Mouse (Mus musculus): Measurements from ENCODE around the gene Ptpn6. TPM values are rescaled to one million over a fixed set of nuclear protein-coding genes. Genes with fewer than 3 reads are reported as not detected.

The Ptpn6 gene
- total and polyA plus RNA-seq, 3 experiments: 91.9 to 184 TPM; not detected in 1

- H3K79me2 ChIP-seq (ENCODE audit: control insufficient read depth, insufficient read depth, low read length, poor library complexity): peaks cover 5% of the 10 kb centered on the region; the same call in 1 of the 2 replicates
- TF ChIP-seq POLR2AphosphoS2 (IDR thresholded peaks at IDR 0.05; ENCODE audit: low read length) (peak; percentile 53), CHD1 (IDR thresholded peaks at IDR 0.05; ENCODE audit: low read depth, low read length) (no peak), UBTF (IDR thresholded peaks at IDR 0.05; ENCODE audit: borderline replicate concordance, insufficient read depth, low read depth, low read length) (no peak), CTCF (IDR thresholded peaks at IDR 0.05 in 2 of 3, conservative IDR thresholded peaks at IDR 0.05 in 1 of 3; ENCODE audit: control insufficient read depth in 1 of 3, insufficient read depth in 1 of 3, low read depth in 2 of 3, low read length in 3 of 3, poor library complexity in 1 of 3, severe bottlenecking in 1 of 3) (peak in 2 of 3 experiments; percentile 13 to 36; a peak in 3 of 6 replicates), SMC3 (IDR thresholded peaks at IDR 0.05; ENCODE audit: low read depth, low read length) (0 out of 2 replicates have a peak, but pooled peaks have one; percentile 23), GABPA (IDR thresholded peaks at IDR 0.05; ENCODE audit: low read depth, low read length) (no peak)
- no peaks in the 10 kb centered on the region for H3K27me3 ChIP-seq (ENCODE audit: control insufficient read depth in 1 of 2, insufficient read depth in 2 of 2, low read length in 2 of 2)
- no peak overlapping the region for H3K27ac ChIP-seq (ENCODE audit: control insufficient read depth, low read depth, low read length)
- H3K36me3 ChIP-seq (ENCODE audit: control insufficient read depth in 1 of 2, insufficient read depth in 2 of 2, low read length in 2 of 2): peaks cover 13 to 19% of the 10 kb centered on the region in 2 experiments
- peaks cover 0 to 5% of the 10 kb centered on the region in 2 experiments; a peak in 2 of 4 replicates for H3K4me1 ChIP-seq (ENCODE audit: control insufficient read depth in 1 of 2, insufficient read depth in 2 of 2, low read length in 2 of 2)
- H3K9ac ChIP-seq (ENCODE audit: control insufficient read depth, low read depth, low read length, poor library complexity, severe bottlenecking): no peak overlapping the region
- H3K4me3 ChIP-seq (ENCODE audit: control insufficient read depth in 1 of 2, insufficient read depth in 1 of 2, low read depth in 2 of 2, low read length in 2 of 2): no peak overlapping the region
- no peak for DNase-seq (ENCODE audit: low read depth, low spot score)
- H3K9me3 ChIP-seq (replicated peaks; ENCODE audit: insufficient read depth, low read length): no peaks in the 10 kb centered on the region
Observed at GRCm38 (mm10) chr6:124701338-124701737, 37.2 kb downstream of the Ptpn6 start.

- H3K79me2 ChIP-seq (ENCODE audit: control insufficient read depth, insufficient read depth, low read length, poor library complexity): no peaks in the 10 kb centered on the region
- H3K9ac ChIP-seq (ENCODE audit: control insufficient read depth, low read depth, low read length, poor library complexity, severe bottlenecking): no peak overlapping the region
- peaks cover 0 to 5% of the 10 kb centered on the region in 2 experiments; a peak in 2 of 4 replicates for H3K4me1 ChIP-seq (ENCODE audit: control insufficient read depth in 1 of 2, insufficient read depth in 2 of 2, low read length in 2 of 2)
- no peaks in the 10 kb centered on the region for H3K27me3 ChIP-seq (ENCODE audit: control insufficient read depth in 1 of 2, insufficient read depth in 2 of 2, low read length in 2 of 2)
- H3K9me3 ChIP-seq (replicated peaks; ENCODE audit: insufficient read depth, low read length): no peaks in the 10 kb centered on the region
- peaks cover 12 to 19% of the 10 kb centered on the region in 2 experiments for H3K36me3 ChIP-seq (ENCODE audit: control insufficient read depth in 1 of 2, insufficient read depth in 2 of 2, low read length in 2 of 2)
- no peak overlapping the region for H3K27ac ChIP-seq (ENCODE audit: control insufficient read depth, low read depth, low read length)
- no peak overlapping the region for H3K4me3 ChIP-seq (ENCODE audit: control insufficient read depth in 1 of 2, insufficient read depth in 1 of 2, low read depth in 2 of 2, low read length in 2 of 2)
- no peak for DNase-seq (ENCODE audit: low read depth, low spot score)
- TF ChIP-seq POLR2AphosphoS5 (IDR thresholded peaks at IDR 0.05; ENCODE audit: borderline replicate concordance, low read depth, low read length) (0 out of 2 replicates have a peak, but pooled peaks have one; percentile 20), RCOR1 (IDR thresholded peaks at IDR 0.05; ENCODE audit: low read depth, low read length) (no peak), MXI1 (IDR thresholded peaks at IDR 0.05; ENCODE audit: low read depth, low read length) (no peak), ZMIZ1 (IDR thresholded peaks at IDR 0.05; ENCODE audit: low read depth, low read length) (no peak), GATA1 (IDR thresholded peaks at IDR 0.05; ENCODE audit: low read depth, low read length) (no peak)
Observed at GRCm38 (mm10) chr6:124699962-124700610, 38.4 kb downstream of the Ptpn6 start.

GRCm38 (mm10) chr6:124699366-124699765 is 39.1 kb downstream of the Ptpn6 start:
- Histone ChIP-seq H3K9me3 (replicated peaks; ENCODE audit: insufficient read depth, low read length) (no peaks in the 10 kb centered on the region), H3K27ac (ENCODE audit: control insufficient read depth, low read depth, low read length) (no peak overlapping the region), H3K36me3 (ENCODE audit: control insufficient read depth in 1 of 2, insufficient read depth in 2 of 2, low read length in 2 of 2) (peaks cover 8 to 14% of the 10 kb centered on the region in 2 experiments), H3K4me3 (ENCODE audit: control insufficient read depth in 1 of 2, insufficient read depth in 1 of 2, low read depth in 2 of 2, low read length in 2 of 2) (no peak overlapping the region), H3K27me3 (ENCODE audit: control insufficient read depth in 1 of 2, insufficient read depth in 2 of 2, low read length in 2 of 2) (no peaks in the 10 kb centered on the region), H3K4me1 (ENCODE audit: control insufficient read depth in 1 of 2, insufficient read depth in 2 of 2, low read length in 2 of 2) (peaks cover 0 to 4% of the 10 kb centered on the region in 2 experiments; a peak in 2 of 4 replicates), H3K9ac (ENCODE audit: control insufficient read depth, low read depth, low read length, poor library complexity, severe bottlenecking) (no peak overlapping the region), H3K79me2 (ENCODE audit: control insufficient read depth, insufficient read depth, low read length, poor library complexity) (no peaks in the 10 kb centered on the region)
- TF ChIP-seq RAD21 (IDR thresholded peaks at IDR 0.05; ENCODE audit: low read depth, low read length) (no peak), CHD2 (IDR thresholded peaks at IDR 0.05; ENCODE audit: low read length) (no peak), USF1 (IDR thresholded peaks at IDR 0.05; ENCODE audit: low read depth, low read length) (no peak), EP300 (IDR thresholded peaks at IDR 0.05; ENCODE audit: low read depth in 1 of 2, low read length in 2 of 2) (no peak), ETS1 (IDR thresholded peaks at IDR 0.05; ENCODE audit: low read depth, low read length) (no peak), NRF1 (IDR thresholded peaks at IDR 0.05; ENCODE audit: insufficient read depth, low read depth, low read length, poor library complexity, severe bottlenecking) (no peak), E2F4 (IDR thresholded peaks at IDR 0.05; ENCODE audit: borderline replicate concordance, low read depth, low read length) (no peak), CTCF (IDR thresholded peaks at IDR 0.05 in 2 of 3, conservative IDR thresholded peaks at IDR 0.05 in 1 of 3; ENCODE audit: control insufficient read depth in 1 of 3, insufficient read depth in 1 of 3, low read depth in 2 of 3, low read length in 3 of 3, poor library complexity in 1 of 3, severe bottlenecking in 1 of 3) (no peak), SMC3 (IDR thresholded peaks at IDR 0.05; ENCODE audit: low read depth, low read length) (no peak)
- no peak for DNase-seq (ENCODE audit: low read depth, low spot score)
